Mouse (Mus musculus) brown adipose tissue, adult 24 weeks (tissue): Measurements from ENCODE around the gene Zbtb1. TPM values are rescaled to one million over a fixed set of nuclear protein-coding genes. Genes with fewer than 3 reads are reported as not detected.

Experiments used
- H3K27ac ChIP-seq: fragments of 200-500 bp; replicated peaks from 2 replicates; pipeline ENCODE4 v1.5.1; 2012; ENCODE audit warnings: low read depth, mild to moderate bottlenecking, low read length
- H3K4me1 ChIP-seq: fragments of 200-500 bp; 2 replicates; pipeline ENCODE4 v1.6.1; 2012; ENCODE audit warnings: low read length, mixed read lengths; ENCODE audit not compliant: control insufficient read depth, insufficient read depth, insufficient read length
- H3K4me3 ChIP-seq: fragments of 200-500 bp; 2 replicates; pipeline ENCODE4 v1.5.1; 2012; ENCODE audit warnings: low read depth, mild to moderate bottlenecking, low read length, moderate library complexity; ENCODE audit not compliant: insufficient read depth
- polyA plus RNA-seq: library from polyadenylated mRNA; stranded (reverse); fragments of >200 nt; gene quantifications from 2 replicates; pipeline ENCODE4 v1.2.4, GENCODE M21; 2012; ENCODE audit not compliant: missing spikeins, insufficient read depth, insufficient read length

The Zbtb1 gene
- polyA plus RNA-seq, 1 experiment = 2.7 TPM

- Histone ChIP-seq H3K27ac (no peak overlapping the region), H3K4me1 (no peaks in the 10 kb centered on the region; the same call in 1 of the 2 replicates), H3K4me3 (no peak overlapping the region)
These were observed 7.8 kb upstream of the Zbtb1 start for GRCm38 (mm10) chr12:76362303-76362676.

- Histone ChIP-seq H3K4me1 (no peaks in the 10 kb centered on the region; the same call in none of the 2 replicates), H3K4me3 (no peak overlapping the region), H3K27ac (no peak overlapping the region)
These were observed 3.8 kb upstream of the Zbtb1 start for GRCm38 (mm10) chr12:76366276-76366675.

- Histone ChIP-seq H3K27ac (no peak overlapping the region), H3K4me3 (peak overlapping the region; percentile 2; the same call in 1 of the 2 replicates), H3K4me1 (peaks cover 5% of the 10 kb centered on the region)
These were observed 2.7 kb upstream of the Zbtb1 start for GRCm38 (mm10) chr12:76367096-76367995.

GRCm38 (mm10) chr12:76368201-76368789, 1.8 kb upstream of the Zbtb1 start:
- Histone ChIP-seq H3K4me1 (peaks cover 12% of the 10 kb centered on the region), H3K4me3 (peak overlapping the region; percentile 92), H3K27ac (0 out of 2 replicates have a peak overlapping the region, but pooled peaks have one; percentile 20)

- Histone ChIP-seq H3K4me3 (peak overlapping the region; percentile 92), H3K27ac (peak overlapping the region; percentile 64), H3K4me1 (peaks cover 12% of the 10 kb centered on the region)
These were observed 1.3 kb upstream of the Zbtb1 start for GRCm38 (mm10) chr12:76368790-76369205.

GRCm38 (mm10) chr12:76369206-76369977, 674 bp upstream of the Zbtb1 start, which contains the start of gene Zbtb25:
Gene Zbtb25 (minus strand): TSS chr12:76369602.
- Histone ChIP-seq H3K27ac (peak within 1 kb of the TSS; percentile 84), H3K4me3 (peak within 1 kb of the TSS; percentile 92), H3K4me1 (peaks cover 12% of the 10 kb centered on the region)

GRCm38 (mm10) chr12:76370831-76371571, 935 bp downstream of the Zbtb1 start:
- Histone ChIP-seq H3K4me3 (peak overlapping the region; percentile 92), H3K4me1 (peaks cover 12% of the 10 kb centered on the region), H3K27ac (peak overlapping the region; percentile 84)

GRCm38 (mm10) chr12:76372046-76372445, 2.0 kb downstream of the Zbtb1 start:
- peak overlapping the region; percentile 26 for H3K4me3 ChIP-seq
- no peak overlapping the region for H3K27ac ChIP-seq
- peaks cover 12% of the 10 kb centered on the region for H3K4me1 ChIP-seq

GRCm38 (mm10) chr12:76372881-76373818, 3.1 kb downstream of the Zbtb1 start:
- H3K27ac ChIP-seq = no peak overlapping the region
- no peak overlapping the region; the same call in 1 of the 2 replicates for H3K4me3 ChIP-seq
- H3K4me1 ChIP-seq = peaks cover 14% of the 10 kb centered on the region

- H3K4me3 ChIP-seq = no peak overlapping the region
- H3K4me1 ChIP-seq = peaks cover 14% of the 10 kb centered on the region
- no peak overlapping the region for H3K27ac ChIP-seq
These were observed 3.9 kb downstream of the Zbtb1 start for GRCm38 (mm10) chr12:76373991-76374390.

GRCm38 (mm10) chr12:76374911-76375310, 4.8 kb downstream of the Zbtb1 start:
- no peak overlapping the region for H3K27ac ChIP-seq
- peaks cover 14% of the 10 kb centered on the region for H3K4me1 ChIP-seq
- H3K4me3 ChIP-seq = no peak overlapping the region

- Histone ChIP-seq H3K4me3 (no peak overlapping the region), H3K27ac (no peak overlapping the region), H3K4me1 (peaks cover 14% of the 10 kb centered on the region)
These were observed 5.4 kb downstream of the Zbtb1 start for GRCm38 (mm10) chr12:76375506-76375905.

- H3K4me1 ChIP-seq = peaks cover 14% of the 10 kb centered on the region
- H3K27ac ChIP-seq = no peak overlapping the region
- H3K4me3 ChIP-seq = no peak overlapping the region
These were observed 6.6 kb downstream of the Zbtb1 start for GRCm38 (mm10) chr12:76376649-76377048.
